Mouse (Mus musculus) urinary bladder, postnatal 25 days (tissue): ENCODE data around the gene Sorcs2.
A peak's percentile ranks its signal among the peaks of the same experiment; 100 is the strongest.

ENCODE experiments used
- DNase-seq: peaks from one replicate; pipeline ENCODE4 v3.0.0; 2022; ENCODE audit warnings: low spot score

Gene Sorcs2

GRCm38 (mm10) chr5:36397837-36398282, at the start of gene Sorcs2:
Sorcs2 (minus strand) TSS chr5:36398139.
- peak; percentile 80 for DNase-seq

GRCm38 (mm10) chr5:36446166-36446890, 48.4 kb upstream of the Sorcs2 start:
- no peak for DNase-seq

GRCm38 (mm10) chr5:36445028-36445427, 47.1 kb upstream of the Sorcs2 start:
- peak; percentile 25 for DNase-seq

GRCm38 (mm10) chr5:36444611-36445010, 46.7 kb upstream of the Sorcs2 start:
- no peak for DNase-seq

- DNase-seq: no peak
These were observed 42.8 kb upstream of the Sorcs2 start for GRCm38 (mm10) chr5:36440741-36441140.

GRCm38 (mm10) chr5:36436858-36437257, 38.9 kb upstream of the Sorcs2 start:
- DNase-seq: no peak

- no peak for DNase-seq
These were observed 36.5 kb upstream of the Sorcs2 start for GRCm38 (mm10) chr5:36434398-36434967.

- DNase-seq: no peak
These were observed 33.8 kb upstream of the Sorcs2 start for GRCm38 (mm10) chr5:36431711-36432110.

- DNase-seq: no peak
These were observed 31.6 kb upstream of the Sorcs2 start for GRCm38 (mm10) chr5:36429551-36429950.

GRCm38 (mm10) chr5:36427831-36428230, 29.9 kb upstream of the Sorcs2 start:
- DNase-seq: no peak

GRCm38 (mm10) chr5:36426404-36426803, 28.5 kb upstream of the Sorcs2 start:
- DNase-seq: no peak

- DNase-seq: no peak
These were observed 26.7 kb upstream of the Sorcs2 start for GRCm38 (mm10) chr5:36424676-36425075.

GRCm38 (mm10) chr5:36422689-36423088, 24.8 kb upstream of the Sorcs2 start:
- no peak for DNase-seq

GRCm38 (mm10) chr5:36419861-36420260, 21.9 kb upstream of the Sorcs2 start:
- DNase-seq: no peak

GRCm38 (mm10) chr5:36414712-36415331, 16.9 kb upstream of the Sorcs2 start:
- no peak for DNase-seq

- DNase-seq: no peak
These were observed 775 bp upstream of the Sorcs2 start for GRCm38 (mm10) chr5:36398463-36399364.

GRCm38 (mm10) chr5:36397384-36397759, 567 bp downstream of the Sorcs2 start:
- DNase-seq: no peak

GRCm38 (mm10) chr5:36396491-36397383, 1.2 kb downstream of the Sorcs2 start:
- no peak for DNase-seq

GRCm38 (mm10) chr5:36396011-36396410, 1.9 kb downstream of the Sorcs2 start:
- peak; percentile 80 for DNase-seq

- no peak for DNase-seq
These were observed 3.0 kb downstream of the Sorcs2 start for GRCm38 (mm10) chr5:36394840-36395515.

- DNase-seq: no peak
These were observed 6.2 kb downstream of the Sorcs2 start for GRCm38 (mm10) chr5:36391751-36392150.
